ENCODE assay signal across 20 mouse cellular contexts in the genomic region with DNA sequence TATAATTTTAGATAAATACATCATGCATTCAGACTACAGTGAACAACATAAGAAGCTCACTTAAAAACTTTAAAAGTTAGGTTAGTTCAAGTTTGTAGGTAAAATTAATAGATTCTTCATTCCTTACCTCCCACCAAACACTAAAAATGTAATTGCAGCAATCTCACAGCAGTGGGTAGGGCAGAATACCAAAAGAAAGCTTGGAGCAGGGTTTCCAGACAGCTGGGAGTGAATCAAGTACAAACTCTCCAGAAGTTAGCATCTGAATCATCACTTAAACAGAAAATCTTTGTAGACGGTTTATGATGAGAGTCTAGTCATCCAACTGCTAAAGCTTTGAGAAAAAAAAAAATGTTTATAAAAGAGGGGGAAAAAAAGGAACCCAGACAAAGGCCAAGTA.
DNase-seq lines count a peak whose midpoint lies in the region; ATAC-seq and TF ChIP-seq lines count a peak whose summit lies in the region.
"Had no signal": no experiment of that assay in that cellular context is flagged by ENCODE, and none has a peak within 500 bp of the region (broad histone marks: within the 10 kb centered on the region; RNA-seq: fewer than 3 reads in every experiment).

No protein-coding gene starts in this region.

- H3K36me3 ChIP-seq in embryonic facial prominence, embryonic 15.5 days = no peaks in the 10 kb centered on the region
- H3K36me3 ChIP-seq in embryonic facial prominence, embryonic 10.5 days (replicated peaks) = no peaks in the 10 kb centered on the region
- no peaks in the 10 kb centered on the region for H3K36me3 ChIP-seq in lung, embryonic 14.5 days (ENCODE audit: insufficient read depth)
- H3K36me3 ChIP-seq in midbrain, embryonic 13.5 days = no peaks in the 10 kb centered on the region
- H3K36me3 ChIP-seq in midbrain, postnatal 0 days (ENCODE audit: insufficient read depth, low read length) = no peaks in the 10 kb centered on the region
- H3K36me3 ChIP-seq in stomach, embryonic 16.5 days (ENCODE audit: control insufficient read depth, insufficient read depth, low read length) = no peaks in the 10 kb centered on the region
- H3K36me3 ChIP-seq: forebrain, embryonic 12.5 days; liver, embryonic 13.5 days had no signal

- 30% methylated on average over 1 of the region's 1 CpGs for WGBS in embryonic facial prominence, embryonic 15.5 days
- WGBS in embryonic facial prominence, embryonic 10.5 days = 78% methylated on average over 1 of the region's 1 CpGs
- WGBS in lung, embryonic 14.5 days = 12% methylated on average over 1 of the region's 1 CpGs
- WGBS in midbrain, embryonic 13.5 days = 75% methylated on average over 1 of the region's 1 CpGs
- 43% methylated on average over 1 of the region's 1 CpGs for WGBS in midbrain, postnatal 0 days
- WGBS in stomach, embryonic 16.5 days = 11% methylated on average over 1 of the region's 1 CpGs

- no peak overlapping the region for H3K4me2 ChIP-seq in embryonic facial prominence, embryonic 15.5 days (replicated peaks)
- H3K4me2 ChIP-seq in lung, embryonic 14.5 days = no peak overlapping the region
- H3K4me2 ChIP-seq in midbrain, embryonic 13.5 days (replicated peaks) = no peak overlapping the region
- H3K4me2 ChIP-seq in midbrain, postnatal 0 days (ENCODE audit: low read depth, low read length, poor library complexity, severe bottlenecking) = no peak overlapping the region
- no peak overlapping the region for H3K4me2 ChIP-seq in stomach, embryonic 16.5 days (ENCODE audit: low read depth, low read length)
- H3K4me2 ChIP-seq: forebrain, embryonic 12.5 days; liver, embryonic 13.5 days had no signal

- H3K27me3 ChIP-seq in embryonic facial prominence, embryonic 15.5 days = no peaks in the 10 kb centered on the region
- H3K27me3 ChIP-seq in embryonic facial prominence, embryonic 10.5 days (replicated peaks; ENCODE audit: low read depth, poor library complexity, severe bottlenecking) = no peaks in the 10 kb centered on the region
- no peaks in the 10 kb centered on the region for H3K27me3 ChIP-seq in lung, embryonic 14.5 days (ENCODE audit: insufficient read depth, low read length)
- no peaks in the 10 kb centered on the region for H3K27me3 ChIP-seq in midbrain, embryonic 13.5 days
- no peaks in the 10 kb centered on the region for H3K27me3 ChIP-seq in midbrain, postnatal 0 days (ENCODE audit: insufficient read depth, low read length)
- no peaks in the 10 kb centered on the region for H3K27me3 ChIP-seq in stomach, embryonic 16.5 days (ENCODE audit: control insufficient read depth, insufficient read depth, low read length)
- H3K27me3 ChIP-seq: forebrain, embryonic 12.5 days; liver, embryonic 13.5 days had no signal

- H3K9ac ChIP-seq in embryonic facial prominence, embryonic 15.5 days = no peak overlapping the region
- no peak overlapping the region for H3K9ac ChIP-seq in lung, embryonic 14.5 days
- no peak overlapping the region for H3K9ac ChIP-seq in midbrain, embryonic 13.5 days (replicated peaks)
- no peak overlapping the region for H3K9ac ChIP-seq in midbrain, postnatal 0 days (replicated peaks; ENCODE audit: low read length, poor library complexity, severe bottlenecking)
- H3K9ac ChIP-seq in stomach, embryonic 16.5 days (ENCODE audit: low read length) = no peak overlapping the region
- H3K9ac ChIP-seq: forebrain, embryonic 12.5 days; liver, embryonic 13.5 days had no signal

- no peak for ATAC-seq in embryonic facial prominence, embryonic 15.5 days (ENCODE audit: insufficient number of reproducible peaks, low FRiP score, low TSS enrichment, low read depth)
- no peak for ATAC-seq in lung, embryonic 14.5 days (ENCODE audit: insufficient read depth)
- no peak for ATAC-seq in midbrain, embryonic 13.5 days
- ATAC-seq in midbrain, postnatal 0 days (ENCODE audit: low FRiP score) = no peak
- no peak for ATAC-seq in stomach, embryonic 16.5 days (ENCODE audit: insufficient read depth, low FRiP score)
- ATAC-seq: CD4-positive, CD25-positive, alpha-beta regulatory T cell, adult 4 months; hindbrain, postnatal 0 days had no signal

- H3K27ac ChIP-seq in embryonic facial prominence, embryonic 15.5 days (replicated peaks) = 0 out of 2 replicates have a peak overlapping the region, but pooled peaks have one; percentile 11
- H3K27ac ChIP-seq in embryonic facial prominence, embryonic 10.5 days (replicated peaks) = no peak overlapping the region; the same call in 1 of the 2 replicates
- H3K27ac ChIP-seq in lung, embryonic 14.5 days (ENCODE audit: low read depth) = peak overlapping the region; percentile 39
- H3K27ac ChIP-seq in midbrain, embryonic 13.5 days = 0 out of 2 replicates have a peak overlapping the region, but pooled peaks have one; percentile 5
- no peak overlapping the region for H3K27ac ChIP-seq in midbrain, postnatal 0 days (ENCODE audit: low read depth, low read length)
- H3K27ac ChIP-seq in stomach, embryonic 16.5 days (ENCODE audit: low read length) = peak overlapping the region; percentile 87
- H3K27ac ChIP-seq: hindbrain, postnatal 0 days; liver, embryonic 13.5 days had no signal

- H3K4me3 ChIP-seq in embryonic facial prominence, embryonic 15.5 days (replicated peaks) = no peak overlapping the region
- H3K4me3 ChIP-seq in embryonic facial prominence, embryonic 10.5 days = no peak overlapping the region
- H3K4me3 ChIP-seq in lung, embryonic 14.5 days (ENCODE audit: low read depth, low read length) = no peak overlapping the region
- no peak overlapping the region for H3K4me3 ChIP-seq in midbrain, embryonic 13.5 days (replicated peaks)
- no peak overlapping the region for H3K4me3 ChIP-seq in midbrain, postnatal 0 days (ENCODE audit: low read depth, low read length)
- H3K4me3 ChIP-seq in stomach, embryonic 16.5 days (replicated peaks; ENCODE audit: low read length) = no peak overlapping the region
- H3K4me3 ChIP-seq: forebrain, embryonic 12.5 days; liver, embryonic 13.5 days had no signal

- no peaks in the 10 kb centered on the region for H3K9me3 ChIP-seq in embryonic facial prominence, embryonic 15.5 days (replicated peaks)
- H3K9me3 ChIP-seq in embryonic facial prominence, embryonic 10.5 days = no peaks in the 10 kb centered on the region
- H3K9me3 ChIP-seq in lung, embryonic 14.5 days (ENCODE audit: low read depth, low read length) = no peaks in the 10 kb centered on the region
- H3K9me3 ChIP-seq in midbrain, embryonic 13.5 days = no peaks in the 10 kb centered on the region
- H3K9me3 ChIP-seq in midbrain, postnatal 0 days (ENCODE audit: low read length) = no peaks in the 10 kb centered on the region
- H3K9me3 ChIP-seq in stomach, embryonic 16.5 days (replicated peaks; ENCODE audit: control insufficient read depth, low read length) = no peaks in the 10 kb centered on the region
- H3K9me3 ChIP-seq: forebrain, embryonic 12.5 days; liver, embryonic 13.5 days had no signal

- DNase-seq in embryonic facial prominence, embryonic 10.5 days (ENCODE audit: low spot score) = no peak
- peak; percentile 38 for DNase-seq in lung, embryonic 14.5 days
- no peak for DNase-seq in lung, adult 18-20 months
- no peak for DNase-seq in midbrain, postnatal 0 days (ENCODE audit: low spot score)
- DNase-seq in gastrocnemius, postnatal 36 days = no peak
- DNase-seq: adrenal gland, postnatal 25 days; cerebellum, adult 11-12 months; cerebellum, postnatal 14 days; gastrocnemius, postnatal 14 days; kidney, adult 8-10 months; kidney, postnatal 25 days; layer of hippocampus, adult 9-11 months; liver, embryonic 13.5 days; right cerebral cortex, postnatal 4 days had no signal

- no peak for TF ChIP-seq CTCF in lung, embryonic 14.5 days (IDR thresholded peaks at IDR 0.05; ENCODE audit: low read depth)
- no peak for TF ChIP-seq CTCF in midbrain, postnatal 0 days (IDR thresholded peaks at IDR 0.05)

- intact Hi-C loops in gastrocnemius, postnatal 36 days (cut with DNase I) = no loop called here

- no peaks in the 10 kb centered on the region; the same call in 1 of the 2 replicates for H3K4me1 ChIP-seq in embryonic facial prominence, embryonic 15.5 days
- peaks cover 4% of the 10 kb centered on the region for H3K4me1 ChIP-seq in embryonic facial prominence, embryonic 10.5 days
- H3K4me1 ChIP-seq in lung, embryonic 14.5 days (ENCODE audit: insufficient read depth) = peaks cover 7% of the 10 kb centered on the region
- H3K4me1 ChIP-seq in midbrain, embryonic 13.5 days (replicated peaks) = peaks cover 13% of the 10 kb centered on the region
- H3K4me1 ChIP-seq in midbrain, postnatal 0 days (ENCODE audit: insufficient read depth, low read length) = no peaks in the 10 kb centered on the region
- H3K4me1 ChIP-seq in stomach, embryonic 16.5 days (ENCODE audit: control insufficient read depth, insufficient read depth, low read length) = peaks cover 11% of the 10 kb centered on the region
- H3K4me1 ChIP-seq: liver, embryonic 13.5 days had no signal

Comparison
In these comparisons a context has a peak if more than half of its experiments do, and no peak if none do; other contexts are left out.
1. H3K27ac ChIP-seq: peak in embryonic facial prominence, embryonic 15.5 days (single experiment), lung, embryonic 14.5 days (single experiment), midbrain, embryonic 13.5 days (single experiment) and stomach, embryonic 16.5 days (single experiment); none in embryonic facial prominence, embryonic 10.5 days (single experiment) and midbrain, postnatal 0 days (single experiment).